Mouse (Mus musculus): ENCODE data around the gene Wdr12. TPM values are rescaled to one million over a fixed set of nuclear protein-coding genes. Genes with fewer than 3 reads are reported as not detected.

Gene Wdr12
- 45.0 and 50.6 TPM in 2 replicates for polyA plus RNA-seq (2014; fragmentation: Nextera tagmentation; extraction: Ambion mirVana)

DNA sequence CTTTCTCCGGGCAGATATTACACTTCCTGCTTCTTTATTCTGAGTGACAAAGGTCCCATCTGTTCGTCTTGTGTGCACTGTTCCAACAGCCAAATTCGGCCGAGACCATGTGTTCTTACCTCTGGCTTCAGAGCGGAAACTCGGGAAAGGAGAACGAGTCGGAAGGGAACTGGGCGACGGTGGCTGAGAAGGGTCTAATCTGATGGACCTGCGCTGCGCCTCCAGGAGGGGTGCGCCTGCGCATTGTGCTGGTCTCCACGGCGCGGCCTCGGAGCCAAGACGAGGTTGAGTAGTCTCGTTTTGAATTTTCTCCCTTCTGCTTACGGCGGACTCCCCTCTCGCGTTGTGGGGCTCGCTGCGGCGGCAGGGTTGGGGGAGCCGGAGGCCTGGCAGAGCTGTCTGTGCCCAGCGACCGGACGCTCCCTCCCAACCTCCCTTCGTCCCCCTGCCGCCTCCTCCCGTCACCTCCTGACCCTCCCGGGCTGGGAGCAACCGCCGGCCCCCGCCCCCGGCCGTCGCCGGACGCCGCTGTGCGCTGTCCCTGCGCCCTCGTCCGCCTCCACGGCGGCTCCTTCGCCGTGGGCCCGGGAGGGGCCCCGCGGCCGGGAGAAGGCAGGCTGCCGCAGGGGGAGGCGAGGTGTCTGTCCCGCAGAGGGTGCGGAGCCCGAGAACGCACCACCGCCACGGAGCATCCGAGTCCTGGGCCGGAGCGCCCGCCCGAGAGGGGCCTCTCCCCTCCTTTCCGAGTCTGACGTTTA lies at the start of gene Wdr12, which contains the start of gene Carf:
TSS of gene Wdr12 (minus strand) at position 622 of the 758 bp plus-strand sequence.
TSS of gene Carf (plus strand) at position 224 of the 758 bp plus-strand sequence.
- Histone ChIP-seq H3K36me3 (ENCODE audit: control insufficient read depth, insufficient read depth, low read length) (peaks cover 6% of the 10 kb centered on the region), H3K27ac (replicated peaks; ENCODE audit: low read depth, low read length) (peak within 1 kb of the TSS; percentile 99), H3K9ac (replicated peaks; ENCODE audit: low read length) (peak within 1 kb of the TSS; percentile 95), H3K4me3 (replicated peaks; ENCODE audit: low read depth, low read length) (peak within 1 kb of the TSS; percentile 94), H3K4me2 (ENCODE audit: low read length) (peak within 1 kb of the TSS; percentile 77), H3K27me3 (ENCODE audit: control insufficient read depth, insufficient read depth, low read length) (no peaks in the 10 kb centered on the region), H3K9me3 (ENCODE audit: control insufficient read depth, low read length) (no peaks in the 10 kb centered on the region), H3K4me1 (ENCODE audit: control insufficient read depth, insufficient read depth, low read length) (peaks cover 7% of the 10 kb centered on the region)
- ATAC-seq (ENCODE audit: low FRiP score, low TSS enrichment): peak; percentile 96
- peak; percentile 99 for DNase-seq
- 1% methylated on average over 71 of the region's 71 CpGs for WGBS

DNA sequence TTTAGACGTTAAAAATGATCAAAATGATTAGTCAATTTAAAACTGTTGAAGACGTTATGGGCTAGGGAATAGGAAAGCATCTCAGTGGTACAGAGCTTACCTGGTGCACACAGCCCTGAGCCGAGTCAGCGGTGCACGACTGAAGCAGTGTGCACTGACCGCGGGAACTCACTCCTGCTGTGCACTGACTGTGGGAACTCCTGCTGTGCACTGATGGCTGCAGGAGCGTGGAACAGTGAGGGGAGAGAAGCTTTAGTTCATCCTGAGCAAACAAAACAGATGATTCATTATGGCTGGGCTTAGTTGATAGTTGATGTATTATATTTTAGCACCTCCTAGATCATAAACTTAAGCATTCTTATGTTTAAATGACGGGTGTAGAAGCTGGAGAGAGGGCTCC lies 38.9 kb upstream of the Wdr12 start:
- Histone ChIP-seq H3K27ac (replicated peaks; ENCODE audit: low read depth, low read length) (no peak overlapping the region), H3K4me1 (ENCODE audit: control insufficient read depth, insufficient read depth, low read length) (no peaks in the 10 kb centered on the region), H3K4me2 (ENCODE audit: low read length) (no peak overlapping the region), H3K9ac (replicated peaks; ENCODE audit: low read length) (no peak overlapping the region), H3K27me3 (ENCODE audit: control insufficient read depth, insufficient read depth, low read length) (no peaks in the 10 kb centered on the region), H3K4me3 (replicated peaks; ENCODE audit: low read depth, low read length) (no peak overlapping the region), H3K36me3 (ENCODE audit: control insufficient read depth, insufficient read depth, low read length) (0 out of 2 replicates have a peak, but pooled peaks cover 10% of the 10 kb centered on the region), H3K9me3 (ENCODE audit: control insufficient read depth, low read length) (no peaks in the 10 kb centered on the region)
- 36% methylated on average over 9 of the region's 9 CpGs for WGBS
- ATAC-seq (ENCODE audit: low FRiP score, low TSS enrichment) (no peak), DNase-seq (no peak)

DNA sequence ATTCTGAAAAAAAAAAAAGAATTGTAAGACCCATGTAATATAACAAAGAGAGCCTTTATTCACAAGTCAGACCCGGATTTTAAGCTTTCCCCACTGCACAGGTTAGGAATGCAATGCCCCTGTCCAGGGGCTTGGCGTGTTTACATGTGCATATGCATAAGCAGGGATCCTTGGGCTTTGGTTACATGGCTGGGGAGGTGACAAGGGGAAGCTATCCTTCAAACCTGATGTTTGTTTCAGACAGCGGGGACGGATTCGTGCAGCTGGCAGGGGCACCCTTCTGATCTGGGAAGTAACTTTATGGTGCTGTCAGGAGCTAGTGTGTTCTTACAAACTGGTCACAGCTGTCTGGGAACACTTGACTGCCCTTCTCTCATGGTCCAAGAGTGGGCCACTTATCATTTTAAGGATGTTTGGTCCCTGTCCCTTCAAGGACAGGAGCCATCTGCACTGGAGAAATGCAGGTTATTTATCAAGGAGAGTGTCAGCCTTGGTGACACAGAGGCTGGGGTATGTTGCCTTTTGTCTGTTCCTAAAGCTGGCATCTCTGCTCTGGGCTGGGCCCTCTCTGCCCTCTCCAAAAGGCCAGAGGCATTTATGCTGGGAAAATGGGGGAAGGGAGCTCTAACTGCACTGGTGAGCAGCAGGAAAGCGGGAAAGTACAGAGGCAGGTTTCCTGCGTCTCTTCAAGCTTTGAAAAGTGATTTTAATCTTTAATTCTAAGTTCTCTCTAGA lies 19.4 kb upstream of the Wdr12 start:
- H3K27me3 ChIP-seq (ENCODE audit: control insufficient read depth, insufficient read depth, low read length): no peaks in the 10 kb centered on the region
- H3K9me3 ChIP-seq (ENCODE audit: control insufficient read depth, low read length): no peaks in the 10 kb centered on the region
- H3K36me3 ChIP-seq (ENCODE audit: control insufficient read depth, insufficient read depth, low read length): peaks cover 3% of the 10 kb centered on the region; the same call in 1 of the 2 replicates
- no peak overlapping the region for H3K27ac ChIP-seq (replicated peaks; ENCODE audit: low read depth, low read length)
- DNase-seq (no peak), ATAC-seq (ENCODE audit: low FRiP score, low TSS enrichment) (no peak)
- H3K4me1 ChIP-seq (ENCODE audit: control insufficient read depth, insufficient read depth, low read length): no peaks in the 10 kb centered on the region
- no peak overlapping the region for H3K4me3 ChIP-seq (replicated peaks; ENCODE audit: low read depth, low read length)
- H3K4me2 ChIP-seq (ENCODE audit: low read length): no peak overlapping the region
- WGBS: 86% methylated on average over 7 of the region's 7 CpGs
- H3K9ac ChIP-seq (replicated peaks; ENCODE audit: low read length): no peak overlapping the region

- Histone ChIP-seq H3K4me1 (ENCODE audit: control insufficient read depth, insufficient read depth, low read length) (no peaks in the 10 kb centered on the region), H3K9ac (replicated peaks; ENCODE audit: low read length) (no peak overlapping the region), H3K27me3 (ENCODE audit: control insufficient read depth, insufficient read depth, low read length) (no peaks in the 10 kb centered on the region), H3K9me3 (ENCODE audit: control insufficient read depth, low read length) (no peaks in the 10 kb centered on the region), H3K36me3 (ENCODE audit: control insufficient read depth, insufficient read depth, low read length) (peaks cover 24% of the 10 kb centered on the region), H3K4me2 (ENCODE audit: low read length) (no peak overlapping the region), H3K27ac (replicated peaks; ENCODE audit: low read depth, low read length) (no peak overlapping the region), H3K4me3 (replicated peaks; ENCODE audit: low read depth, low read length) (no peak overlapping the region)
- ATAC-seq (ENCODE audit: low FRiP score, low TSS enrichment) (no peak), DNase-seq (no peak)
- 95% methylated on average over 1 of the region's 1 CpGs for WGBS
Measured at GRCm38 (mm10) chr1:60104582-60104981, 6.1 kb upstream of the Wdr12 start.

DNA sequence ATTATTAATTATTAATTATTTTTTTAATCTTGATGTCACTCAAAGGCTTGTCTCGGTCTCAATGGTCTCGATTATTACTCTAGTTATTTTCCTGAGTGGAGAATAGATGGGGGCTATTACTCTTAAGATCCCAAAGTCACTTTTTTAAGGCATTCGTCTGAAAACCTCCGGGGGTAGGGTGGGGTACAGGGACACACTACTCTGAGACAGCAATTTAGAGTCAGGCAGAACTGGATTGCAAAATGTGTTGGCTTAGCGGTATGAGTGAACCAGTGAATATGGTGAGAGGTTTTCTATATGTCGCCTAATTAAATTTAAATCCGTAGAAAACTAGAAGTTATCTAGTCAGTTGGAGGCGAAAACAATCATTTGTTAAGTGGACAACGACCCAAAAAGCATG lies 394 bp upstream of the Wdr12 start:
- Histone ChIP-seq H3K9ac (replicated peaks; ENCODE audit: low read length) (peak overlapping the region; percentile 95), H3K4me1 (ENCODE audit: control insufficient read depth, insufficient read depth, low read length) (peaks cover 7% of the 10 kb centered on the region), H3K4me3 (replicated peaks; ENCODE audit: low read depth, low read length) (peak overlapping the region; percentile 94), H3K4me2 (ENCODE audit: low read length) (peak overlapping the region; percentile 62), H3K36me3 (ENCODE audit: control insufficient read depth, insufficient read depth, low read length) (peaks cover 3% of the 10 kb centered on the region), H3K27ac (replicated peaks; ENCODE audit: low read depth, low read length) (peak overlapping the region; percentile 99), H3K9me3 (ENCODE audit: control insufficient read depth, low read length) (no peaks in the 10 kb centered on the region), H3K27me3 (ENCODE audit: control insufficient read depth, insufficient read depth, low read length) (no peaks in the 10 kb centered on the region)
- WGBS: 11% methylated on average over 9 of the region's 9 CpGs
- DNase-seq (peak; percentile 33), ATAC-seq (ENCODE audit: low FRiP score, low TSS enrichment) (no peak)

DNA sequence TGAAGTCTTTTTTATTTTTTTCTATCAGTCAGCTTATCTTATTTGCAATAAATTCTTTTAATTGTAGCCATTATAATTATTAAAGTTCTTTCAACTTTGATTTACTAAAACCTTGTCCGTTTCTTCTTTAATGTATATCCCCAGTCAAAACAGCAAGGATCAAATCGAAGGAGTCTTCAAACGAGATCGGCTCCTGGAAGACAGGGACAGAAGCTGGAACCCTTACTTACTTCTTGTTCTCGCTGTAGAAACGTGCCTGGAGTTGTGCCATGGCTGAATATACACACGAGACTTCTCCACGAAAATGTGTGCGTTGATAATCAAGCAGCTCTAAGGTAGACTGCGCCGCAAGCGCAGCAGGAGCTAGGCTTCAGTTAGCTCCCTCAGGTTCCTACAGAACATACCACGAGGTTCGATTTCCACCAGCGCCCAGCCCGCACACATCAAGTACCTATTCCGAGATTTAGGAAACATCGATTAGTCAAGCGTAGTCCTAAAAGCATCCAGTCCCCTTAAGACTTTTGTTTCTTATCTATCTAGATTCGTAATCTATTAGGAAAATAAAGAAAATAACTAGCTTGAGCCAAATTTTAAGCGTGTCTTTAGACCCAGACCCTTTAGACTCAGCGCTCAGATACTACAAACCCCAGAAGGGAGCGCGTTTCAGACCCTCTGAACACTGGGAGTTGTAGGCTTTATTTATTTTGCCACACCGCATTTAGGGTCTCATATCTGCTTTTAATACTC lies 995 bp downstream of the Wdr12 start:
- Histone ChIP-seq H3K4me3 (replicated peaks; ENCODE audit: low read depth, low read length) (peak overlapping the region; percentile 94), H3K4me1 (ENCODE audit: control insufficient read depth, insufficient read depth, low read length) (peaks cover 7% of the 10 kb centered on the region), H3K27me3 (ENCODE audit: control insufficient read depth, insufficient read depth, low read length) (no peaks in the 10 kb centered on the region), H3K9me3 (ENCODE audit: control insufficient read depth, low read length) (no peaks in the 10 kb centered on the region), H3K9ac (replicated peaks; ENCODE audit: low read length) (peak overlapping the region; percentile 95; the same call in 1 of the 2 replicates), H3K27ac (replicated peaks; ENCODE audit: low read depth, low read length) (peak overlapping the region; percentile 99), H3K36me3 (ENCODE audit: control insufficient read depth, insufficient read depth, low read length) (peaks cover 13% of the 10 kb centered on the region), H3K4me2 (ENCODE audit: low read length) (peak overlapping the region; percentile 77)
- peak; percentile 88 for DNase-seq
- peak; percentile 89 for ATAC-seq (ENCODE audit: low FRiP score, low TSS enrichment)
- WGBS: under 1% methylated on average over 25 of the region's 25 CpGs

GRCm38 (mm10) chr1:60096572-60097276 lies 1.7 kb downstream of the Wdr12 start:
- Histone ChIP-seq H3K4me3 (replicated peaks; ENCODE audit: low read depth, low read length) (peak overlapping the region; percentile 94), H3K4me1 (ENCODE audit: control insufficient read depth, insufficient read depth, low read length) (peaks cover 7% of the 10 kb centered on the region), H3K9ac (replicated peaks; ENCODE audit: low read length) (peak overlapping the region; percentile 95; the same call in 1 of the 2 replicates), H3K27ac (replicated peaks; ENCODE audit: low read depth, low read length) (no peak overlapping the region), H3K27me3 (ENCODE audit: control insufficient read depth, insufficient read depth, low read length) (no peaks in the 10 kb centered on the region), H3K9me3 (ENCODE audit: control insufficient read depth, low read length) (no peaks in the 10 kb centered on the region), H3K36me3 (ENCODE audit: control insufficient read depth, insufficient read depth, low read length) (peaks cover 16% of the 10 kb centered on the region), H3K4me2 (ENCODE audit: low read length) (peak overlapping the region; percentile 77)
- peak; percentile 15 for DNase-seq
- ATAC-seq (ENCODE audit: low FRiP score, low TSS enrichment): no peak
- WGBS: 11% methylated on average over 13 of the region's 13 CpGs

DNA sequence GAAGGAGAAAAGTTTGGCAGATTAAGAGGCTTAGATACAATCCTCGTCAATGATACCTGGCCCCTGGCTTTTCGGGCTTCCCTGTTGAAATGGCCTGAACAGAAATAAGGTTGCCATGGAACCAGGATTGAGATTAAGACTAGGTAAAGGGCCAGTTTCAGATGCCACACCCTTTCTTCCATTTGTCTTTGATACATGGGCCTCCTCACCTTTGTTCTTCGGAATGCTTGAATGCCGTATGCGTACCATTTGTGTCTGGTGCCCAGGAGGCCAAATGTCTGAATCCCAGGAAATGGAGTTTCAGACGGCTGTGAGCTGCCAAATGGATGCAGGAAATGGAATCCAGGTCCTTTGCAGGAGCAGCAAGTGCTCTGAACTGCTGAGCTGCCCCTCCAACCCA lies 22.0 kb downstream of the Wdr12 start:
- ATAC-seq (ENCODE audit: low FRiP score, low TSS enrichment): no peak
- Histone ChIP-seq H3K4me2 (ENCODE audit: low read length) (no peak overlapping the region), H3K27ac (replicated peaks; ENCODE audit: low read depth, low read length) (no peak overlapping the region), H3K4me1 (ENCODE audit: control insufficient read depth, insufficient read depth, low read length) (no peaks in the 10 kb centered on the region), H3K27me3 (ENCODE audit: control insufficient read depth, insufficient read depth, low read length) (no peaks in the 10 kb centered on the region), H3K9me3 (ENCODE audit: control insufficient read depth, low read length) (no peaks in the 10 kb centered on the region), H3K9ac (replicated peaks; ENCODE audit: low read length) (no peak overlapping the region), H3K4me3 (replicated peaks; ENCODE audit: low read depth, low read length) (no peak overlapping the region), H3K36me3 (ENCODE audit: control insufficient read depth, insufficient read depth, low read length) (peaks cover 46% of the 10 kb centered on the region)
- DNase-seq: no peak
- 92% methylated on average over 6 of the region's 6 CpGs for WGBS

Data from midbrain, embryonic 14.5 days (tissue).